Mouse (Mus musculus) right cerebral cortex, postnatal 36 days (tissue): Measurements from ENCODE around the gene Fam169b.

Source experiments
- DNase-seq, 2 experiments: peaks; one replicate each; pipeline ENCODE4 v3.0.0; 2022; ENCODE audit warnings: low spot score in 2 of 2, mixed read lengths in 1 of 2

Fam169b gene

DNA sequence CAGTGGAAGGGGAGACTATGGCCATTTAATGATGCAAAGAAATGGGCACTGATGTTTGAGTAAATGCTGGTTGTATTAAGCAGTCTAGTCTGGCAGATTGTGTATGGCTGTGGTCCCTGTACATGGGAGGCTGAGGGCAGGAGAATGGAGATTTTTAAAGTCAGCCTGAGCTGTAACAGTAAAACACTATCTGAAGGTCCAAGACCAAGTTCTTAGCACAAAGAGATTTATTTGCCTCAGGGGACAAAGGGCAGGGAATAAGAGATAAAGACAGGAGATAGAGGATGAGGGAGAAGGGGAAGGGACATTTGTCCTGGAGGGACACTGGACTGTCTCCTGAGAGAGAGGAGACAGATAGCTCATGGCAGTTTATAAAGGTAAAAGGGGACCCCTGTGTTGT lies at the start of gene Fam169b:
Gene Fam169b, plus strand, starts transcription at position 325 of the 400 bp plus-strand sequence.
- DNase-seq: no peak

DNA sequence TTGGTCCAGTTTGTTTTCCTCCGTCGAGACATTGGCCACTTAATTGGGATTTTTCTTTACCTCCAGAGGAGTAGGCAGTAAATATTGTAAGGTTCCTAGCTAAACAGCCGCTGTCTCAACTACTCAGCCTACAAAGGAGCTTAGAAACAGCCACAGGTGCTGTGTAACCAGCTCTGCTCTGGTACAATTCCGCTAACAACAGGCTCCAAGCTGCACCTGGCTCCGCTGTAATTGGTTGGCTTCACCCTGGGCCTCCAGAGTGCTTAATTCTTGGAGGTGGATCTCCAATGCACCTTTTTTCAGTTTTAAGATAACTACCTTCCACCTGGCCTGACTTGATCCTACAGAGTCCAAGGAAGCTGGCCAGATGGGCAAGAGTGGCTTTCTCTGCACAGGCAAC lies 49.6 kb upstream of the Fam169b start:
- DNase-seq: no peak

GRCm38 (mm10) chr7:68225427-68226054 lies 48.1 kb upstream of the Fam169b start:
- peak; percentile 29 to 46 for DNase-seq

- DNase-seq: no peak
These were observed 46.6 kb upstream of the Fam169b start for GRCm38 (mm10) chr7:68227021-68227420.

DNA sequence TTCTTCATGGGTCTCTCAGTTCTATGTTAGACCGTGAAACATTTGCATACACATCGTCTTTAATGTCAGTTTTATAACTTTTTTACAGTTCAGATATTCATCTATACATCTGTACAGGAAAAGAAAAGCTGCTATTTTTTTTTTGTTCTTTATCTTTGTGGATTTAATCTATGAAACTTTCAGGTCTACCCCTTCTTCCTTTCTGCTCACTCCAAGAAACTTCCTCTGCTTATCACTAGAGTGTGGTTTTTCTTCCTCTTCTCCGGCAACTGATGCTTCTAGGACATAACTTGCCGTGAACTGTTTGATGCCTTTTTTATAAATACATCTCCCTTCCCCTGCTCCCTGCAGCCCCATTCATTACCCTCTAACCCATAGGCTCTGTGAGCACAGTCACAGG lies 46.0 kb upstream of the Fam169b start:
- DNase-seq: no peak

GRCm38 (mm10) chr7:68228491-68228890 lies 45.1 kb upstream of the Fam169b start:
- no peak for DNase-seq

- no peak for DNase-seq
These were observed 42.8 kb upstream of the Fam169b start for GRCm38 (mm10) chr7:68230831-68231230.

- no peak for DNase-seq
These were observed 41.1 kb upstream of the Fam169b start for GRCm38 (mm10) chr7:68232521-68232920.

DNA sequence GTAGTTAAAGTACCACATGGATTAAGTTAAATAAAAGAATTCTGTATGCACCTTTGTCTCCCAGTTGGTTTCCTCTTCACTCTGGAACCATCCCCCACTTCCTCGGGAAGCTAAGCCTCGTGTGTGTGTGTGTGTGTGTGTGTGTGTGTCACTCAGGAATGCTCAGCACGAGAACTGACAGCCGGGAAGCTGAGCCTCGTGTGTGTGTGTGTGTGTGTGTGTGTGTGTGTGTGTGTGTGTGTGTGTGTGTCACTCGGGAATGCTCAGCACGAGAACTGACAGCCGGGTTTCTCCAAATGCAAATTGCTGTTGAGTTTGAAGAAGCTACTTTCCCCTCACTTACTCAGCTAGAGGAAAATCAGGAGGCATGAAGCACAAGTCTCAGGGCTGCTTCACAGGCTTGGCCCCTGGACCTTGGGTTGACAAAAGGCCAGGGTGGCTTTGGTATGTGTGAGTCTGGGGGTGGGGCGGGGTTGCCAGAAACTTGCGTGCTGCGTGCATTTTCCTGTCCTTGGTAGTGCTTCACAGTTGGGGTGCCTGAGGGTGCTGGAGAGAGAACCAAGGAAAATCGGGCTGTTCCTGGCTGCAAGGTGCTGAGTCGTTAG lies 39.9 kb upstream of the Fam169b start:
- DNase-seq: no peak

GRCm38 (mm10) chr7:68236817-68237216 lies 36.8 kb upstream of the Fam169b start:
- no peak for DNase-seq

DNA sequence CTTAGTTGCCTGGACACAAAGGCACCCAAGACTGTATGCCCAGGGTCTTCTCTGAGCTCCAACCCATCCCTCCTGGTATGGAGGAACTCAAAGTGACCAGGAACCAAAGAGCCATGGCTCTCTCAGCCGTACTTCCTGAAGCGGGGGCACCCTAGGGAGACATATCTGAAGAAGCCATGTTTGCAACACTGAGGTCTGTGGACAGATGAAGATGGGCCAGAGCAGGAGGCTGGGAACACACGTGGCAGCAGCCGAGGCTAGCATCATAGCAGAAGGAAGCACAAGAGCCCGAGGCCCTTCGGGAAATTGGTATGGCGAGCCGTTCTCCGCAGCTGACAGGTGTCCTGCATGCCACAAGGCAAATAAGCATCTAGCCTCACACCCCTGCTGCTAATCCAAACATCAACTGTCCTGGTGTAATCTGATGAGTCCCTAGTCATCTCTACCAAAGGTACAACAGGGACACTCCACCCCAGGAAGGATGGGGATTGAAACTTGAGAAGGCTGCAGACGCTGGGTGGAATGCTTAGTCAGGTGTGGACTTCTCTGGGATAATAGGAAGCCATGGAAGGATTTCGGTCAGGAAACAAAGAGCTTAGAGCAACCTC lies 34.3 kb upstream of the Fam169b start:
- DNase-seq: no peak

DNA sequence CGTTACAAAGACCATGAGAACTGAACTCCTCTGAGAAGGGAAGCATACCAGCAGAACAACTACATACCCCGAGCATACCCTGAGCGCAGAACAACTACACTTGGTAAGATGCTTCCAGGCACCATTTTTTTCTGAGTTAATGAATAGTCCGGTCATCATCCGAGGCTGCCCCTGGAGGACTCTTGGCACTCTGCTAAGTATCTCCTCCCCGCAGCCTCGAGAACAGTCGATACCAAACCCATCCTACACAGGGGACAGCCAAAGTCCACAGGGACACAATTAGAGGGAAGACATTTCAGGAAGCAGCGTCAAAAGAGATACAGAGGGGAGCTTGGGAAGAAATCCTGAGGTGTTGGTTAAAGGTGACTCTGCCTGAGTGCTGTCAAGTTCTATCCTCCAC lies 32.4 kb upstream of the Fam169b start:
- no peak for DNase-seq

GRCm38 (mm10) chr7:68245681-68246080 lies 28.0 kb upstream of the Fam169b start:
- no peak for DNase-seq

GRCm38 (mm10) chr7:68246249-68246648 lies 27.4 kb upstream of the Fam169b start:
- no peak for DNase-seq

DNA sequence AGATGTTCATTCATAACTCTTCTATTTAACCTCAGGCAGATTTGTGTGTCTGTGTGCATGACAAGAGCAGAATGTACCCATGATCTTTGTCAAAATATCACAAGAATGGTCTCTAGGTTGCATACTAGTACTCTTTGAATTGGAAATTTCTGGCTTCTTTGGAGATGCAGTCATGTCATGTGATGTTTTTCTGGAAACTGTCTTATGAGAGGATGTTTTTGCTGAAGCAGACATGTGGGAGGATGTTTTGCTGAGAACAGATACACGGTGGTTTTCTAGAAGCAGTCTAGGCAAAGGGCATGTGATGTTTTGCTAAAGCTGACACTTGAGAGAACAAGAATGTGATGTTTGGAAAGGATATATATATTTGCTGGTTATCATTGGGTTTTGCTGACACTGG lies 23.2 kb upstream of the Fam169b start:
- no peak for DNase-seq

DNA sequence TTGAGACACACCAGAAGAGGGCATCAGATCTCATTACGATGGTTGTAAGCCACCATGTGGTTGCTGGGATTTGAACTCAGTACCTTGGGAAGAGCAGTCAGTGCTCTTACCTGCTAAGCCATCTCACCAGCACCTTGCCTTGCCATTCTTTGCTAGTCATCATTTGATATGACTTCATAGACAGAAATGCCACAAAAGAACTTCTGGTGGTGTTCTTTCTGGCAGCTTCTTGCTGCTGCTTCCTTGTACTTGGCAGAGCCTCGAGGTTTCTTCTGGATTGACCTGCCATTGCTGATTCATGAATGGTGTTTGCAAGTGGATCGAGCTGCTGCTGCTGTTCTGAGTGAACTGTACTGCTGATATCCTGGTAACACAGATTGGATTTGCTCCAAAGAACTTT lies 22.7 kb upstream of the Fam169b start:
- DNase-seq: no peak

DNA sequence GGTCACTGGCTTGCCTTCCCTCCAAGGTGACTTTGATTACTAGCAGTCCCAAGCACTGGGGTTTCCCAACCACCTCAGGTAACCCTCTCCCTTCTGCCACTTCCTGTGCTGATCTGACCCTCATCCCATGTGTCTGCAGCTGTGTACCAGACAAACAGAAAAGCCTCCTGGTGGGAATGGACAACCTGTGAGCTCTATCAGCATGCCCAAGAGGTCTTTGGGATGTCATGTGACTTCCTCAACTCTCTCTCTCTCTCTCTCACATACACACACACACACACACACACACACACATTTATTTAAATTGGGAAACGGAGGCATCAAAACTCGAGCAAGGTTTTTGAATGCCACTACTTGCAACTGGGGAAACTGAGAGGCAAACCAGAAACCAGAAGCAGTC lies 15.9 kb upstream of the Fam169b start:
- no peak for DNase-seq

- no peak for DNase-seq
These were observed 15.1 kb upstream of the Fam169b start for GRCm38 (mm10) chr7:68258326-68259150.

- no peak for DNase-seq
These were observed 14.0 kb upstream of the Fam169b start for GRCm38 (mm10) chr7:68259523-68260081.

DNA sequence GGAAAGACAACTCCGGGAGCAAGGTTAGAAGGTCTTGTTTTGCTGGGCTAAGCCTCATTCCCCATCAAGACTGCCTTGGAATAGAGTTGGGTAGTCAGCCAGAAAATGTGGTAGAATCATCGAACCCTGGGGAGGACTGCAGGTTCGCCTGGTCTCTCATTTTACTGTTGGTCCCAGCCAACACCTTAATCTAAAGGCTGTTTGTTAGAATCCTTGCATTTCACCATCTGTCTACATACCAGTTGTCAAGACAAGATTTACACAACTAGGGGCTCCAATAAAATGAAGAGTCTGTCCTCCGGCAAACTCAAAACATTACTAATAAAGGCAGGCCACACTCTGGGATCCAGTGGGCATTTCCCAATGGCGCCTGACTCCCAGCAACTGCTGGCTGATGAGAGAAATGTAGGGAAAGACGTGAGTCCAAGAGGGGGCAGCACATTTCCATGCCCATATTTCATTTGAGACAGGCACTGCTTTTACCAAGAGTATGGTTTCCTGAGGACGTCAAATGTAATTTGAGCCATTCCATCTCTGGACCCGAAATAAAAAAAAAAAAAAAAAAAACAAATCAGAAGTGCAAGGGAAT lies 10.9 kb upstream of the Fam169b start:
- no peak for DNase-seq

- DNase-seq: no peak
These were observed 10.2 kb upstream of the Fam169b start for GRCm38 (mm10) chr7:68263346-68264027.
